Mouse (Mus musculus) forebrain, embryonic 12.5 days (tissue): ENCODE measurements around the gene Slc25a28. TPM values are rescaled to one million over a fixed set of nuclear protein-coding genes. Genes with fewer than 3 reads are reported as not detected.
A peak's percentile ranks its signal among the peaks of the same experiment; 100 is the strongest.

Experiments used
- ATAC-seq: fragments of 200-750 bp; cut with Nextera tagmentation; 2 replicates; pipeline ENCODE4 v1.8.0; 2017; ENCODE audit warnings: moderate TSS enrichment; ENCODE audit not compliant: low FRiP score
- H3K27ac ChIP-seq: fragments of 300-500 bp; sonication (generic); 2 replicates; pipeline ENCODE4 v1.5.1; 2016; ENCODE audit warnings: mild to moderate bottlenecking
- H3K27me3 ChIP-seq: fragments of 300-500 bp; sonication (generic); 2 replicates; pipeline ENCODE4 v1.6.1; 2016; ENCODE audit warnings: mild to moderate bottlenecking
- H3K36me3 ChIP-seq: fragments of 300-500 bp; sonication (generic); replicated peaks from 2 replicates; pipeline ENCODE4 v1.6.1; 2016; ENCODE audit warnings: mild to moderate bottlenecking
- H3K4me1 ChIP-seq: fragments of 300-500 bp; sonication (generic); 2 replicates; pipeline ENCODE4 v1.6.1; 2016
- H3K4me2 ChIP-seq: fragments of 300-500 bp; sonication (generic); 2 replicates; pipeline ENCODE4 v1.6.1; 2016; ENCODE audit warnings: mild to moderate bottlenecking, moderate library complexity
- H3K4me3 ChIP-seq: fragments of 300-500 bp; sonication (generic); replicated peaks from 2 replicates; pipeline ENCODE4 v1.5.1; 2016; ENCODE audit warnings: mild to moderate bottlenecking
- H3K9ac ChIP-seq: fragments of 300-500 bp; sonication (generic); 2 replicates; pipeline ENCODE4 v1.6.1; 2016; ENCODE audit warnings: mild to moderate bottlenecking
- H3K9me3 ChIP-seq: fragments of 300-500 bp; sonication (generic); 2 replicates; pipeline ENCODE4 v1.6.1; 2016
- WGBS: fragments of 180-500 bp; shearing (Covaris S2); methylation state at CpG from one replicate; pipeline ENCODE4 v1.1.7; 2016; 5-methylcytosine and 5-hydroxymethylcytosine counted together
- polyA plus RNA-seq: library from polyadenylated mRNA; unstranded; fragments of >200 nt; fragmentation: Nextera tagmentation; extraction: Ambion mirVana; gene quantifications from 2 replicates; pipeline ENCODE4 v1.2.1, GENCODE M21; 2016

Gene Slc25a28
- polyA plus RNA-seq, 1 experiment from 2014 or later: 17.5 TPM

- ATAC-seq: no peak
- no peak overlapping the region for H3K4me3 ChIP-seq
- H3K9me3 ChIP-seq: no peaks in the 10 kb centered on the region
- H3K27me3 ChIP-seq: peaks cover 18% of the 10 kb centered on the region; the same call in 1 of the 2 replicates
- H3K36me3 ChIP-seq: no peaks in the 10 kb centered on the region
- no peak overlapping the region for H3K9ac ChIP-seq
- no peaks in the 10 kb centered on the region for H3K4me1 ChIP-seq
- no peak overlapping the region for H3K4me2 ChIP-seq
- 66% methylated on average over 8 of the region's 8 CpGs for WGBS
- no peak overlapping the region for H3K27ac ChIP-seq
Observed at GRCm38 (mm10) chr19:43651241-43651785, 23.4 kb downstream of the Slc25a28 start.

DNA sequence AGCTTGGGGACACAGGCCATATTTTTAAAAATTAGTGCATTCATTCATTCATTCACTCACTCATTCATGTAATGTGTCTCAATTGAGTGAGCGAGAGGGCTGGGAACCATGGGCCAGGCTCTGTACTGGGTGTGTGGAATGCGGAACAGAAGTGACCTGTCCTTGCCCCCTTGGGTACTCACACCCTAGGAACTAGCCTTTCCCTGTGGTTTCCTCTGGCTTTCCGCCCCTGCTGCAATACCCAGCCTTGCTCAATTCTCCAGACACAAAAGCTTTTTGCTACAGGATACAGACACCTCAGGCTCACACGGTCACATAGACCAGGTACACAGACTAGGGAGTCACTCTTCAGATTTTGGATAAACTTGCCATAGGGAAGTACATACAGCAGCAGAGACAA, 26.3 kb downstream of the Slc25a28 start:
- Histone ChIP-seq H3K9me3 (no peaks in the 10 kb centered on the region), H3K9ac (no peak overlapping the region), H3K27ac (no peak overlapping the region), H3K27me3 (peaks cover 6% of the 10 kb centered on the region; the same call in 1 of the 2 replicates), H3K4me1 (no peaks in the 10 kb centered on the region), H3K36me3 (no peaks in the 10 kb centered on the region), H3K4me3 (no peak overlapping the region), H3K4me2 (no peak overlapping the region)
- 98% methylated on average over 4 of the region's 4 CpGs for WGBS
- no peak for ATAC-seq

GRCm38 (mm10) chr19:43647261-43647660, 27.4 kb downstream of the Slc25a28 start:
- ATAC-seq: no peak
- H3K27ac ChIP-seq: no peak overlapping the region
- no peak overlapping the region for H3K9ac ChIP-seq
- no peaks in the 10 kb centered on the region for H3K27me3 ChIP-seq
- no peaks in the 10 kb centered on the region for H3K36me3 ChIP-seq
- H3K9me3 ChIP-seq: no peaks in the 10 kb centered on the region
- no peak overlapping the region for H3K4me2 ChIP-seq
- H3K4me3 ChIP-seq: no peak overlapping the region
- no peaks in the 10 kb centered on the region for H3K4me1 ChIP-seq
- 92% methylated on average over 9 of the region's 9 CpGs for WGBS

- no peaks in the 10 kb centered on the region for H3K9me3 ChIP-seq
- WGBS: 67% methylated on average over 7 of the region's 7 CpGs
- no peak overlapping the region for H3K27ac ChIP-seq
- no peaks in the 10 kb centered on the region for H3K36me3 ChIP-seq
- no peaks in the 10 kb centered on the region for H3K4me1 ChIP-seq
- ATAC-seq: no peak
- H3K9ac ChIP-seq: no peak overlapping the region
- no peak overlapping the region for H3K4me2 ChIP-seq
- no peaks in the 10 kb centered on the region for H3K27me3 ChIP-seq
- H3K4me3 ChIP-seq: no peak overlapping the region
Observed at GRCm38 (mm10) chr19:43646852-43647251, 27.8 kb downstream of the Slc25a28 start.

- Histone ChIP-seq H3K9me3 (no peaks in the 10 kb centered on the region), H3K27ac (no peak overlapping the region), H3K36me3 (no peaks in the 10 kb centered on the region), H3K4me1 (no peaks in the 10 kb centered on the region), H3K9ac (no peak overlapping the region), H3K4me3 (no peak overlapping the region), H3K4me2 (no peak overlapping the region), H3K27me3 (no peaks in the 10 kb centered on the region)
- ATAC-seq: no peak
- WGBS: 90% methylated on average over 9 of the region's 9 CpGs
Observed at GRCm38 (mm10) chr19:43645508-43645907, 29.2 kb downstream of the Slc25a28 start.

GRCm38 (mm10) chr19:43642843-43643242, 31.8 kb downstream of the Slc25a28 start:
- H3K36me3 ChIP-seq: no peaks in the 10 kb centered on the region
- WGBS: 90% methylated on average over 9 of the region's 9 CpGs
- no peaks in the 10 kb centered on the region for H3K4me1 ChIP-seq
- H3K27me3 ChIP-seq: no peaks in the 10 kb centered on the region
- no peak overlapping the region for H3K27ac ChIP-seq
- no peak for ATAC-seq
- no peak overlapping the region for H3K9ac ChIP-seq
- H3K9me3 ChIP-seq: no peaks in the 10 kb centered on the region
- no peak overlapping the region for H3K4me3 ChIP-seq
- H3K4me2 ChIP-seq: no peak overlapping the region

DNA sequence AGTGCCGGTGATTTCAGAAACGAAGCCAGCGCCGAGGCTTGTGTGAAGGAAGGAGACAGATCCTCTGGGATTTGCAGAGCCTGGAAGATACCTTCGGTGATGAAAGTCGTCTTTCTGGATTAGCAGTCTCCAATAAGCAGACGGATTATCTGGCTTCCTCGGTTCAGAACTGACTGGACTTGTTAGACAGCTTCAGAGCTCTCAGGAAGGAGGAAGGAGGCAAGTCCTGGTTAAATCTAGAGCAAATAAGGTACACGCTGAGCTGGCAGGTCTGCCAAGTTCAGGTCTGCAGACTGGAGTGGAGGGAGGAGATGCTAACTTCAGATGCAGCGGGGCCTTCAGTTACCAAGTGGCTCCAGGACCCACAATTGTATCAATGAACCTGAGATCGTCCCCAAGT, 32.8 kb downstream of the Slc25a28 start:
- H3K9me3 ChIP-seq: no peaks in the 10 kb centered on the region
- no peaks in the 10 kb centered on the region for H3K36me3 ChIP-seq
- ATAC-seq: no peak
- H3K27ac ChIP-seq: no peak overlapping the region
- no peaks in the 10 kb centered on the region for H3K4me1 ChIP-seq
- H3K27me3 ChIP-seq: no peaks in the 10 kb centered on the region
- WGBS: 79% methylated on average over 11 of the region's 11 CpGs
- no peak overlapping the region for H3K4me3 ChIP-seq
- no peak overlapping the region for H3K9ac ChIP-seq
- no peak overlapping the region for H3K4me2 ChIP-seq

DNA sequence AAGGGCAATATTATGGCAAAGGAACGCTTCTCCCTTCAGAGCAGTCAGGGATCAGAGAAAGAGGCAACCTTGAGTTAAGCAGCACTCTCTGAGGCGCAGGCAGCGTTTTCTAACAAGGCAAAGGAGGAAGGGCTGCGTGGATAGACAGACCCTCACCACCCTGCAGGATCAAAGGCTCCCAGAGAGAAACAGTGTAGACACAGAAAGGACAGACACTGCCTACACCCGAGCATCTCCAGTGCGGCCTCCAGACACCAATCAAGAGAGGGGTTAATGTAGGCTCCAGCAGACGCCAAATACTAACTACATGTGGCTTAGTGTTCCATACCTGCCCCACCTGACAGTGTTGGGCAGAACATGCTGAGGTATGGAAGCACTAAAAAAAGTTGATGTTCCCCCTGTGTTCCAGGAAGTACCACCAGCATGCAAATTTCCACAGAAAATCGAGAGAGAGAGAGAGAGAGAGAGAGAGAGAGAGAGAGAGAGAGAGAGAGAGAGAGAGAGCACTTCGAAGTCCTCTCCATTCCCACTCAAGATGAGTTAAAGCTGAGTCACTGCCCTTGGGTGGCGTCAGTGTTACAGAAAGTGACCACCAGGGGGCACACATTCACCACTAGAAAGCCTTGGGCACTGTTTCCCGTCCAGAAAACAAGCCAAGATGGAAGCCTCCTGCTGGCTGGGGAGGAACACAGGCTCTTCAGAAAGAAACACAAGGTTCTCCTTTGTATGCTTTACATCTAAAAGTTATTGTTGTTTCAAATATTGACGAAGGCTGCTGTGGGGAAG, 44.0 kb downstream of the Slc25a28 start:
- no peak overlapping the region for H3K4me2 ChIP-seq
- H3K27me3 ChIP-seq: peaks cover 14% of the 10 kb centered on the region; the same call in 1 of the 2 replicates
- H3K36me3 ChIP-seq: no peaks in the 10 kb centered on the region
- H3K9me3 ChIP-seq: no peaks in the 10 kb centered on the region
- H3K9ac ChIP-seq: no peak overlapping the region
- H3K27ac ChIP-seq: no peak overlapping the region
- no peak overlapping the region for H3K4me3 ChIP-seq
- peaks cover 10% of the 10 kb centered on the region for H3K4me1 ChIP-seq
- ATAC-seq: no peak
- 30% methylated on average over 12 of the region's 12 CpGs for WGBS

DNA sequence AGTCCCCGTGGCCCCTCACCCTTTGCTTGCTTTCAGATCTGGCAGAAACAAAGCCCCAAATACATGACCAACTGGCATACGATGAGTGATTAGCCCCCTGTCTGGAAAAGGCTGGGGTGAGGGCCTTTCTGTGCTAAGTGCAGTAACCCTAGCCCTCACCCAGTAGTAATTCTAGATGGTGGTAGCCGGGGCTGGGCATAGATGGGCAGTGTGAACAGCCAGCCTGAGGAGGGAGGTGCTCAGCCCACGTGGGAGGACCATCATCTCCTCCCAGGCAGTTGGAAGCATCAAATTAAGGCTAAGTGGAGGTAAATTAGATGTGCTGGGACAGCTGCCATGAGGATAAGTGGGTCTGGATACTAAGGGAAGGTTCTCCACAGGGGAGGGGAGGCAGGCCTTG, 45.6 kb downstream of the Slc25a28 start:
- Histone ChIP-seq H3K4me2 (no peak overlapping the region), H3K27ac (no peak overlapping the region), H3K9ac (no peak overlapping the region), H3K27me3 (peaks cover 21% of the 10 kb centered on the region; the same call in 1 of the 2 replicates), H3K36me3 (no peaks in the 10 kb centered on the region), H3K9me3 (no peaks in the 10 kb centered on the region), H3K4me1 (peaks cover 12% of the 10 kb centered on the region), H3K4me3 (no peak overlapping the region)
- 51% methylated on average over 4 of the region's 4 CpGs for WGBS
- no peak; the same call in 1 of the 2 replicates for ATAC-seq

GRCm38 (mm10) chr19:43627345-43627744, 47.3 kb downstream of the Slc25a28 start:
- no peak overlapping the region for H3K27ac ChIP-seq
- no peak overlapping the region for H3K4me3 ChIP-seq
- WGBS: 90% methylated on average over 3 of the region's 3 CpGs
- ATAC-seq: no peak
- H3K27me3 ChIP-seq: peaks cover 36% of the 10 kb centered on the region
- H3K4me1 ChIP-seq: peaks cover 12% of the 10 kb centered on the region
- no peaks in the 10 kb centered on the region for H3K36me3 ChIP-seq
- no peak overlapping the region for H3K4me2 ChIP-seq
- no peak overlapping the region for H3K9ac ChIP-seq
- no peaks in the 10 kb centered on the region for H3K9me3 ChIP-seq

- H3K27ac ChIP-seq: 0 out of 2 replicates have a peak overlapping the region, but pooled peaks have one; percentile 33
- H3K27me3 ChIP-seq: peaks cover 48% of the 10 kb centered on the region
- no peaks in the 10 kb centered on the region for H3K9me3 ChIP-seq
- 28% methylated on average over 3 of the region's 3 CpGs for WGBS
- no peak overlapping the region for H3K9ac ChIP-seq
- H3K4me1 ChIP-seq: peaks cover 12% of the 10 kb centered on the region
- no peak overlapping the region for H3K4me2 ChIP-seq
- ATAC-seq: peak; percentile 81
- H3K4me3 ChIP-seq: no peak overlapping the region
- H3K36me3 ChIP-seq: no peaks in the 10 kb centered on the region
Observed at GRCm38 (mm10) chr19:43626160-43626559, 48.5 kb downstream of the Slc25a28 start.

- Histone ChIP-seq H3K4me3 (no peak overlapping the region), H3K4me1 (peaks cover 12% of the 10 kb centered on the region), H3K27me3 (peaks cover 58% of the 10 kb centered on the region), H3K4me2 (no peak overlapping the region), H3K9me3 (no peaks in the 10 kb centered on the region), H3K36me3 (no peaks in the 10 kb centered on the region), H3K27ac (no peak overlapping the region), H3K9ac (no peak overlapping the region)
- WGBS: 49% methylated on average over 4 of the region's 4 CpGs
- ATAC-seq: no peak
Observed at GRCm38 (mm10) chr19:43623913-43624312, 50.8 kb downstream of the Slc25a28 start.
